Mouse (Mus musculus) cerebellum, adult 8-10 months (tissue): ENCODE data around the gene Cmtm2a.
"Not testable (repeated sequence)": the region's sequence is repeated elsewhere in the genome, so short reads cannot be mapped to it uniquely, and the experiment has no call there.

Experiments used
- DNase-seq: peaks from one replicate; pipeline ENCODE4 v3.0.0; 2022

Gene Cmtm2a

DNA sequence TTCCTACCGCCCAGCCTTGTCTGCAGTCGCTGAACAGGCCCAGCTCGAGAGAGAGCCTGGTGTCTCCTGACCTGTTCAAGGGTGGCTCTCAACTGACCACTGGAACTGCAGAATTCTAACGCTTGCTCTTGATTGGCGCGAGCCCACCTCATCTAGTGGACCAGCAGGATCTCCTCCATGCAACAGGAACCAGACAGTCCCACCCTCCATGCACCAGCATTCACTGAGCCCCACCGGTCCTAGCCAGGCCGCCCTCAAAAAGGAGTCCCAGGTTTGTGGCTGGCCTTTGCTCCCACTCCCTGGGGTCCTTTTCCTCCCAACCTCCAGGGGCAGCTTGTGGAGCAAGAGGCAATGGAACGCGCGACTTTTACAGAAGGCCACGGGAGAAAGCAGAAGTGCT lies at the start of gene Cmtm2a:
Gene Cmtm2a (minus strand): TSS at position 101 of the 400 bp plus-strand sequence.
- not testable (repeated sequence) for DNase-seq

GRCm38 (mm10) chr8:104342426-104342825 lies 49.4 kb upstream of the Cmtm2a start:
- no peak for DNase-seq

DNA sequence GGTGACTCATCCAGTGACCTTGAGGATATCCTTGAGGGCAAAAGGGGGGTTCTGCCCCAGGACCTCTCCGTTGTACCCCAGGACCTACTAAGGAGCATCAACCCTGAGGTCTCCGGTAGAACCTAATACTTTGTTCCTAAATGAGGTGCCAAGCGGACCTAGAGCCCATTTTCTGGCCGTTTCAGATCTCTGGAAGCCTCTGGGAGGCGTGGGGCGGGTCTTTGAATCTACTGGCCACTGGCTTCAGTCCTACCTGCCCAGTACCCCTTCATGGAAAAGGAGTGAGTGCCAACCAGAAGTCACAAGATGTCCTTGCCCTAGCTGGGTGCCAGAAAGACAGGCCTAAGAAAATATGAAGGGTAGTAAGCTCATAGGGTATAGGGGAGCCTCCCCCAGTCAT lies 48.7 kb upstream of the Cmtm2a start:
- no peak for DNase-seq

GRCm38 (mm10) chr8:104341106-104341561 lies 48.2 kb upstream of the Cmtm2a start:
- DNase-seq: no peak

DNA sequence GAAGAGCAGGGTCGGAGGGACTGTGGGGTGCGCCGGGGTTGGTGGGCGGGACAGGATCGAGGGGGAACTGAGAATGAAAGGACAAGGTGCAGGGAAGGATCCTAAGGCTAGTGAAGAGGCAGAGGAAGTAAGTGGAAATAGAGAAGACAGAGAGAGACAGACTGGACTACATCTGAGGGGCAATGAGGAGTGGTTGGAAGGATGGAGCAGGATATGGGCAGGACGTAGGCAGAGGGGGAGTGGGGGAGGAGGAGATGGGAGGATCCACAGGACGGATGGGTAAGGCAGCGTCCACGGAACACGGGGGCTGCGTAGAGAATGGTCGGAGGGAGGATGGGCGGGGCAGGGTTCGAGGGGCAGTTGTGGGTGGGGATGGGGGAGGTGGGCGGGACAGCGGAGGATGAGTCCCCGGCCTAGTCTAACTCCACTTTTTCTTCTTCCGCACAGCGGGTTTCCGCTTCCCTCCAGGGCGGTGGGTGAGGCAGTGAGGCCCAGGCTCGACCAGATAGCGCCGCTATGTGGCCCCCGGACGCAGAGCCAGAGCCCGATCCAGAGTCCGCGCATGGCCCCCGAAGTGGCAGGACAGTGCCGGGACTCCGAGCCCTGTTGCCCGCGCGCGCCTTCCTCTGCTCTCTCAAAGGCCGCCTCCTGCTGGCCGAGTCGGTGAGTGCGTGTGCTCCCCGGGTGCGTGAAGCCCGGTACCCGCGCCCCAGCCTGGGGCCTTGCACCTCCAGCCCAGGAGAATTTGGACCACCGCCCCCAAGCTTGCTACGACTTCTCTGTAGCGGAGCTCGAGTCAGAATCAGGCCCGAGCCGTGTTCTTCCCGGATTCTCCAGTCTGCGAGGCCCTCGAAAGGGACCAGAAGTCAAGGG lies 47.5 kb upstream of the Cmtm2a start:
- peak; percentile 41 for DNase-seq

DNA sequence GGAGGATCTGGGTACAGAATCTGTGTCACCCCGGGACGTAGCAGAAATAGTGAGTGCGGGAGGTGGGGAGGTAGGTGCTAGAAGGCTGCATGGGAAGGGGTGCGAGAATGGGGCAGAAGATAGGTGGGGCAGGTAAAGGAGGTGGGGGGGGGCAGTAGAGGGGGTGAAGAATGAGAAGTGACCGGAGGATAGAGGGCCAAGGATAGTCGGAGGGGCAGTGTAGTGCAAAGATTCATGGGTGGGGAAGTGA lies 46.9 kb upstream of the Cmtm2a start:
- DNase-seq: no peak

- DNase-seq: no peak
Measured at GRCm38 (mm10) chr8:104339229-104339982, 46.4 kb upstream of the Cmtm2a start, which contains the start of gene Cmtm3. Gene Cmtm3 (plus strand): TSS chr8:104339410.

DNA sequence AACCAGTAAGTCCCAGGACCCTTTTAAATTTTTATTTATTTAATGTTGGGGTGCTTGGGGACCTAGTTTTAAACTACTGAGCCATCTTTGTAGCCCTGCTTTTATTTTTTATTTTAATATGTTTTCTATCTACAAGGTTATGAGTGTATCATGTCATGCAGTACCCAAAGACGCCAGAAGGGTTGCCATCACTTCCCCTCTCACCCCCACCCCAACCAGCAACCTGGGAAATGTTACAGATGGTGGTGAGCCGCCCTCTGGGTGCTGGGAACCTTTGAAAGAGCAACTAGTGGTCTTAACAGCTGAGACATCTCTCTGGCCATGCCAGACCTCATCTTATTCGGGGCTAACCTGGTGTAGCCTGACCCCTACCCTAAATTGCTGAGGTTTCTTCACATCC lies 44.9 kb upstream of the Cmtm2a start:
- DNase-seq: no peak

- DNase-seq: no peak
Measured at GRCm38 (mm10) chr8:104336806-104337205, 43.8 kb upstream of the Cmtm2a start.

- no peak for DNase-seq
Measured at GRCm38 (mm10) chr8:104334196-104334595, 41.2 kb upstream of the Cmtm2a start.

GRCm38 (mm10) chr8:104333786-104334185 lies 40.8 kb upstream of the Cmtm2a start:
- DNase-seq: no peak

DNA sequence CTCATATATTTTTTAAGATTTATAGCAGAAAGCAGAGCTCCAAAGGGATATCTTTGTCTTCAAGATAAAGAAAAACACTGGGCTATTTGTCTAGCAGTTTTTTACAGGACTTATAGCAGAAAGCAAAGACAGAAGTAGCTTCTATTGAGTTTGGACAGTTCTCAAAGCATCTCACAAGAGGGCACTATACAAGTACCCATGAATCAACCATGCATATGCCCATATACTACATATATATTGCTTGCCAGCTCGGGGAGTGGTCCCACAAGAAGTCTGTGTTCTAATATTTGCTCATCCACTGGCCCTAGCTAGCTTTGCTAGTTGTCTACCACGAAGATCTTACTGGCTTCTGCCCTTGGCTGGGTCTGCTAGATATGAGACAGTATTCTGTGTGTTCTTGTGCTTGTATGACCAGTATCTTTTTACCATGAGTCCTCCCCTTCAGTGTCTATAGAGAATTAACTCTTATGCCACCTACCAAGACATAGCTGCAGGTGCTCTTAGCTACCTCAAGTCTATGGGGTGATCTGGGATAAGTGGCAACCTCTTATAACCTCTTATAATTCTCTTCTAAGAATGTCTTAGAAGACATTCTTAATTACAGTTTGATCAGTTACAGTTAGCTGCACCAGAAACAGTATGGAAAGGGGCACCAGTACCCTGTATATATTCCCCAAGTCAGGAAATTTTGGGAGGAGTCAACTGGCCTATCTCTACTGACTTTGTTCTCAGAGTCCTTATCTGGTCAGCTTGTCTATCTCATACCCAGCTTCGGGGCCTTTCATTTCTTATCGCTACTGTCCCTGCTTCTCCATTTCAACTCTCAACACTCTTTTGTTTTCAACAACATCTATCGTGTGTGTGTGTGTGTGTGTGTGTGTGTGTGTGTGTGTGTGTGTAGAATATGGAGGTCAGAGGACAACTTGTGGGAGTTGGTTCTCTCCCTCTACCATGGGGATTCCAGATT lies 40.0 kb upstream of the Cmtm2a start:
- DNase-seq: no peak

- DNase-seq: not testable (repeated sequence)
Measured at GRCm38 (mm10) chr8:104321930-104322329, 28.9 kb upstream of the Cmtm2a start, which contains the start of gene Cmtm2b. Gene Cmtm2b (plus strand): TSS chr8:104322230.

GRCm38 (mm10) chr8:104321267-104321666 lies 28.3 kb upstream of the Cmtm2a start, which contains the start of gene Gm11020:
Gene Gm11020 (plus strand): TSS chr8:104321567.
- not testable (repeated sequence) for DNase-seq

DNA sequence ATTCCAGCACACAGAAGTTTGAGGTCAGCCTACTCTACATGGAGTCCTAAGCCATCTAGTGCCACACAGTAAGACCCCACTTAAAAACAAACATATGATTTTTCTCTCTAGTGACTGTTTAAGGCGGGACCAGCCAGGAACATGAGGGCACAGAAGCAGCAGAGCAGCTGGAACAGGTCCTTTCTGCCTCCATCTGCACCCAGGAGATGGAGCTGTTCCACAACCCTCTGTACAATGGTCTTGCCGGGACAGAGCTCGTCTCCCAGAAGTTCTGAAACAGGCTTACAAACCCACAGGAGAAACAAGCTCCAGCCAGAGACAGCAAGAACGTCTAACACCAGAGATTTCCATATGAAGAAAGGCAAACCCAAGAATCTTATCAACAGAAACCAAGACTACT lies 20.3 kb upstream of the Cmtm2a start:
- no peak for DNase-seq

- not testable (repeated sequence) for DNase-seq
Measured at GRCm38 (mm10) chr8:104312023-104312422, 19.0 kb upstream of the Cmtm2a start.

GRCm38 (mm10) chr8:104309441-104310155 lies 16.6 kb upstream of the Cmtm2a start, which contains the start of the genes Gm45711 and Cmtm1:
Gene Gm45711 (minus strand): TSS chr8:104310081.
Gene Cmtm1 (minus strand): TSS chr8:104310145.
- DNase-seq: peak; percentile 23

DNA sequence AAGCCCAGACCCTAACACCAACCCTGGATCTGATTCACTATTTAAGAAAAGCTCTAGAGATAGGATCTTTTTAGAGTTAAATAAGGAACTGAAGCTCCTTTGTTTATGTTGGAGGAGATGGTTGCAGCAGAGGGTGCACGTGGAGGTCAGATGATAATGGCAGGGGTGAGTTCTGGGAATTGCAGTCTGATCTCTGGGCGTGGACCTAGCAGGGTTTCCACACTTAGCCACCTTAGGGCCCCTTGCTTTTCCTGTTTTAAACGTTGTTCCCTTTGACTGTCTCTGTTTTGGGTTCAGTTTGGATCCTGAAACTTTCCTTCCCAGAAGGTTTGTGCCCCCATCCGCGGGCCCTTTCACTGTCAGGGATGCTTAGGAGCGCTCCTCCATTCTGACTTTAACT lies 15.4 kb upstream of the Cmtm2a start:
- DNase-seq: not testable (repeated sequence)

DNA sequence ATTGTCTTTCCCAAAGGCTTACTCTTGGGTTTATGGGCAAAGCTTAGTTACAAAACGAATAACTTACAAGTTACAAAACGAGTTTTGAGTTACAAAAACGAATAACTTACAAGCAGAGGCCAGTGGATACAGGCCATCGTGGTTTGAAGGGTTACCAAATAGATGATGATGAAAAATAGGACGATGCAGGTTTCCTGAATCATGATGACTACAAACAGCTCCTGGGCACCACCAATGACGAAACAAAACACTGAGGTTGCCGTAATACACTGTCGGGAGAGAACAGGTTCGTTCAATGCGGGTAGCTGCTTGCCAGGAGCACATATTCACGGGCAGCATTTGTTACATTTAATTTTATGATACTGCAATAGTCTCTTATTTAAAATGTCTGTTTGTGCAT lies 12.0 kb upstream of the Cmtm2a start:
- no peak for DNase-seq

DNA sequence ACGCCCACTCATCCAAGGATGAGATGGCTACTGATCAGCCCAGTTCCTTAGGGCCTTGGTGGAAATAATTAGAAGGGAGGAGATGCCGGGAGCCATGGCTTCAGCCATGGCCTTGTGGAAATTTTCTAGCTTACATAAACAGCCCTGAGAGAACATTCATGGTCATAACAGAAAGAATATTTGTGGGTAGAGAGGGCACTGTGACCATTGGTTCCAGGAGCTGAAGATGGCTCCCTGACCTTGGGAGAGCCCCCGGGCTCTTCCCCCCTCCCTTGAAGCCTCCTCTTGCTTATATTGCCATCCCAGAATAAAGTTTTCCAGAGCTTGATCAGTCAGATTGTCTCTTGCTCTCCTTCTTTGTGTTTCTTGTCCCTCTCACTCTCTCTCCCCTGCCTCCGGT lies 9.6 kb upstream of the Cmtm2a start:
- DNase-seq: not testable (repeated sequence)

- not testable (repeated sequence) for DNase-seq
Measured at GRCm38 (mm10) chr8:104301577-104301976, 8.6 kb upstream of the Cmtm2a start.

DNA sequence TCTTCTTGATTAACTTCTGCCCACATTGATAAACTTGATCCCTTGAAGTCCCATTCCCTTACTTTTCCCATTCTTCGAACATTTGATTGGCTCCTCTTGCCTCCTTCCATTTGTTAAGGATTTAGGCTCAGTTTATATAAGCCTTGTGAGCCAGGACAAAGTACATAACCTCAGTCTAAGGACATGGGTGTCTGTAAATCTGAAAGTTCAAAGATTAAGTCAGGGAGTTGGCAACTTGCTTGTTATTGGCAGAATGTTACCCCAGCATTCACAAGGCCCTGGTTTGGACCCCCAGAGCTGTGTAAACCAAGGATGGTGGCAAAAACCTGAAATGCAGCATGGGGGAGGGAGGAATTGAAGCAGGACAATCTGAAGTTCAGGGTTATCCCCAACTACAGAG lies 1.4 kb upstream of the Cmtm2a start:
- no peak for DNase-seq
